Mouse (Mus musculus) CH12.LX (cell line): Measurements from ENCODE around the gene Ap2b1. TPM values are rescaled to one million over a fixed set of nuclear protein-coding genes. Genes with fewer than 3 reads are reported as not detected.

Experiments
- DNase-seq: peaks from one replicate; pipeline ENCODE4 v3.0.0-alpha.2; 2013; ENCODE audit errors: extremely low read depth
- H3K27ac ChIP-seq: 2 replicates; pipeline ENCODE4 v1.5.1; 2012; ENCODE audit warnings: low read depth, mild to moderate bottlenecking, control low read depth, moderate library complexity; ENCODE audit not compliant: insufficient read depth
- H3K27me3 ChIP-seq: replicated peaks from 2 replicates; pipeline ENCODE3; 2012; ENCODE audit warnings: inconsistent platforms
- H3K36me3 ChIP-seq, 2 experiments: replicated peaks in 1 of 2; 2 replicates each; pipeline versions ENCODE3 to v1.6.1; 2012; ENCODE audit warnings: inconsistent platforms in 1 of 2, low read length in 1 of 2, mild to moderate bottlenecking in 1 of 2, mixed read lengths in 1 of 2, moderate library complexity in 1 of 2; ENCODE audit not compliant: control insufficient read depth in 1 of 2, insufficient read depth in 1 of 2
- H3K4me1 ChIP-seq, 2 experiments: 2 replicates each; pipeline ENCODE4 v1.6.1; 2012; ENCODE audit warnings: inconsistent platforms in 1 of 2, moderate library complexity in 1 of 2; ENCODE audit not compliant: insufficient read depth in 2 of 2, control insufficient read depth in 1 of 2
- H3K4me2 ChIP-seq: 2 replicates; pipeline ENCODE4 v1.6.1; 2012; ENCODE audit warnings: low read depth, mild to moderate bottlenecking, control low read depth; ENCODE audit not compliant: poor library complexity, insufficient read depth, severe bottlenecking
- H3K4me3 ChIP-seq, 3 experiments: fragments of 150-350 bp in 1 of 3; sonication (generic) in 1 of 3; replicated peaks in 1 of 3; 2 replicates each; pipeline versions ENCODE3 to v1.5.1; 2011 to 2012; ENCODE audit warnings: low read depth in 2 of 3, low read length in 2 of 3, mild to moderate bottlenecking in 2 of 3, moderate library complexity in 2 of 3, control low read depth in 1 of 3, improper control_type of control experiment in 1 of 3, inconsistent platforms in 1 of 3, mixed read lengths in 1 of 3; ENCODE audit not compliant: poor library complexity in 1 of 3
- H3K79me2 ChIP-seq: replicated peaks from 2 replicates; pipeline ENCODE4 v1.6.1; 2012; ENCODE audit warnings: mild to moderate bottlenecking, moderate library complexity; ENCODE audit not compliant: control insufficient read depth, poor library complexity, insufficient read depth, severe bottlenecking; ENCODE audit errors: extremely low read depth
- H3K9ac ChIP-seq: 2 replicates; pipeline ENCODE4 v1.6.1; 2012; ENCODE audit warnings: low read depth, mild to moderate bottlenecking, control low read depth, moderate library complexity; ENCODE audit not compliant: insufficient read depth
- H3K9me3 ChIP-seq: replicated peaks from 2 replicates; pipeline ENCODE3; 2012; ENCODE audit warnings: low read length, inconsistent platforms, mixed read lengths
- CHD1 ChIP-seq: IDR thresholded peaks from 2 replicates; pipeline ENCODE4 v1.6.1; 2012; ENCODE audit warnings: low read depth, low read length, improper control_type of control experiment, inconsistent platforms
- CHD2 ChIP-seq: IDR thresholded peaks from 2 replicates; pipeline ENCODE4 v1.6.1; 2011; ENCODE audit warnings: low read length, improper control_type of control experiment
- CTCF ChIP-seq, 2 experiments: IDR thresholded peaks in 1 of 2; conservative IDR thresholded peaks in 1 of 2; 2 replicates each; pipeline ENCODE4 v1.5.1; 2011 to 2012; ENCODE audit warnings: low read depth in 2 of 2, low read length in 2 of 2, improper control_type of control experiment in 1 of 2, inconsistent platforms in 1 of 2, mild to moderate bottlenecking in 1 of 2, moderate library complexity in 1 of 2
- E2F4 ChIP-seq: IDR thresholded peaks from 2 replicates; pipeline ENCODE4 v1.6.1; 2011; ENCODE audit warnings: low read depth, low read length, improper control_type of control experiment; ENCODE audit not compliant: insufficient replicate concordance
- HCFC1 ChIP-seq: IDR thresholded peaks from 2 replicates; pipeline ENCODE4 v1.6.1; 2012; ENCODE audit warnings: low read depth, mild to moderate bottlenecking, inconsistent platforms, low read length, improper control_type of control experiment
- IRF4 ChIP-seq: IDR thresholded peaks from 2 replicates; pipeline ENCODE4 v1.6.1; 2014; ENCODE audit warnings: low read depth, mild to moderate bottlenecking, inconsistent platforms, low read length, improper control_type of control experiment
- JUN ChIP-seq: IDR thresholded peaks from 2 replicates; pipeline ENCODE4 v1.6.1; 2011; ENCODE audit warnings: low read depth, mild to moderate bottlenecking, low read length, improper control_type of control experiment, moderate library complexity; ENCODE audit not compliant: insufficient read depth
- JUND ChIP-seq: conservative IDR thresholded peaks from 2 replicates; pipeline ENCODE4 v1.6.1; 2011; ENCODE audit warnings: low read depth, low read length, improper control_type of control experiment
- KAT2A ChIP-seq: IDR thresholded peaks from 2 replicates; pipeline ENCODE4 v1.6.1; 2012; ENCODE audit warnings: low read length, improper control_type of control experiment, inconsistent platforms; ENCODE audit not compliant: insufficient replicate concordance
- MAZ ChIP-seq: IDR thresholded peaks from 2 replicates; pipeline ENCODE4 v1.6.1; 2012; ENCODE audit warnings: low read depth, mild to moderate bottlenecking, inconsistent platforms, low read length, improper control_type of control experiment, moderate library complexity
- MXI1 ChIP-seq: IDR thresholded peaks from 2 replicates; pipeline ENCODE4 v1.6.1; 2011; ENCODE audit warnings: mild to moderate bottlenecking, low read depth, low read length, improper control_type of control experiment
- POLR2A ChIP-seq: IDR thresholded peaks from 2 replicates; pipeline ENCODE4 v1.6.1; 2011; ENCODE audit warnings: low read depth, mild to moderate bottlenecking, improper control_type of control experiment, low read length
- RCOR1 ChIP-seq: conservative IDR thresholded peaks from 2 replicates; pipeline ENCODE4 v1.6.1; 2012; ENCODE audit warnings: low read depth, mild to moderate bottlenecking, inconsistent platforms, low read length, improper control_type of control experiment
- SIN3A ChIP-seq: IDR thresholded peaks from 2 replicates; pipeline ENCODE4 v1.6.1; 2012; ENCODE audit warnings: low read length, improper control_type of control experiment, inconsistent platforms
- SMC3 ChIP-seq: IDR thresholded peaks from 2 replicates; pipeline ENCODE4 v1.6.1; 2011; ENCODE audit warnings: low read depth, low read length, improper control_type of control experiment
- TBP ChIP-seq: conservative IDR thresholded peaks from 2 replicates; pipeline ENCODE4 v1.6.1; 2011; ENCODE audit warnings: low read depth, low read length, improper control_type of control experiment
- TCF12 ChIP-seq: IDR thresholded peaks from 2 replicates; pipeline ENCODE4 v1.6.1; 2014; ENCODE audit warnings: low read depth, mild to moderate bottlenecking, inconsistent platforms, low read length, improper control_type of control experiment
- UBTF ChIP-seq: IDR thresholded peaks from 2 replicates; pipeline ENCODE4 v1.6.1; 2012; ENCODE audit warnings: low read depth, mild to moderate bottlenecking, inconsistent platforms, low read length, improper control_type of control experiment, moderate library complexity
- USF2 ChIP-seq: conservative IDR thresholded peaks from 2 replicates; pipeline ENCODE4 v1.6.1; 2011; ENCODE audit warnings: low read depth, low read length, improper control_type of control experiment
- ZC3H11A ChIP-seq: IDR thresholded peaks from 2 replicates; pipeline ENCODE4 v1.6.1; 2012; ENCODE audit warnings: low read depth, mild to moderate bottlenecking, inconsistent platforms, low read length, improper control_type of control experiment
- ZKSCAN1 ChIP-seq: IDR thresholded peaks from 2 replicates; pipeline ENCODE4 v1.6.1; 2012; ENCODE audit warnings: low read depth, inconsistent platforms, low read length, improper control_type of control experiment, borderline replicate concordance
- ZMIZ1 ChIP-seq: IDR thresholded peaks from 2 replicates; pipeline ENCODE4 v1.6.1; 2012; ENCODE audit warnings: low read depth, mild to moderate bottlenecking, inconsistent platforms, low read length, improper control_type of control experiment
- ZNF384 ChIP-seq: IDR thresholded peaks from 2 replicates; pipeline ENCODE4 v1.6.1; 2012; ENCODE audit warnings: low read depth, low read length, improper control_type of control experiment, inconsistent platforms
- dilution Hi-C: fragments of 300-500 bp; cut with MboI; formaldehyde crosslinking; loops from 2 replicates; pipeline ENCODE4 v1.14.3; 2020; ENCODE audit warnings: low sequenced_read_pairs; ENCODE audit not compliant: extremely low pct_unique_long_range_greater_than_20kb, extremely low pct_ligation_motif_present
- in situ Hi-C: fragments of 300-500 bp; cut with MboI; formaldehyde crosslinking; loops from 3 replicates; pipeline ENCODE4 v1.14.3; 2019; ENCODE audit warnings: low sequenced_read_pairs, low pct_ligation_motif_present, low pct_unique_long_range_greater_than_20kb, mixed read lengths
- polyA plus RNA-seq: library from polyadenylated mRNA; unstranded; fragments of >175 nt; gene quantifications from 2 replicates; pipeline ENCODE4 v1.2.1, GENCODE M21; 2012; ENCODE audit warnings: low read depth; ENCODE audit not compliant: insufficient read length
- total RNA-seq, 2 experiments: library from RNA; depleted of rRNA; stranded (reverse); fragments of 300-350 nt in 1 of 2; fragments of >200 nt in 1 of 2; gene quantifications; 2 replicates each; pipeline ENCODE4 v1.2.3; 2012 to 2014

Gene Ap2b1
- total and polyA plus RNA-seq, 3 experiments = 58.3 to 78.8 (median 59.1) TPM

DNA sequence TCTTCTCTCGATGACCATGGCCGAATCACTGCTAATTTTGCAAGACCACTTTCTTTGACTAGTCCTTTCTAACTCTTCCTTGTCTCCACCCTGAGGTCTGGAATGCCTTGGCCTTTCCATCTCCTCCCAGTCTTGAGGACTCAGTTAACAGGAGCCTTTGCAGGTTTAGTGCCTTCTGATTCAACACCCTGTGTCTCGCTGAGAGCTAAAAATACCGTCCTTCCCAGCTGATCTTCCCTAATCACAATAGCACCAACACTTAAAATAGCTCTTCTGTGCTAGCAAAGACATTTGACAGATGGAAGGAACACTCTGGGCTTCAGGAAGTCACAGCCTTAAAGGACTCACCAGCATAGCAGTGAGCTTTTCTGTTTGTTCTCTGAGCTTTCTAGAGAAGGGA lies 94.2 kb downstream of the Ap2b1 start:
- Histone ChIP-seq H3K9ac (no peak overlapping the region), H3K79me2 (no peaks in the 10 kb centered on the region), H3K36me3 (peaks cover 53 to 90% of the 10 kb centered on the region in 2 experiments), H3K4me3 (no peak overlapping the region), H3K27ac (no peak overlapping the region), H3K4me2 (no peak overlapping the region), H3K27me3 (no peaks in the 10 kb centered on the region), H3K4me1 (peaks cover 2 to 3% of the 10 kb centered on the region in 2 experiments; a peak in 2 of 4 replicates), H3K9me3 (no peaks in the 10 kb centered on the region)
- DNase-seq = no peak
- no peak for TF ChIP-seq ZMIZ1
- no peak for TF ChIP-seq POLR2A
- TF ChIP-seq UBTF = no peak
- no peak for TF ChIP-seq JUND
- no peak for TF ChIP-seq CTCF (conservative IDR thresholded peaks at IDR 0.05 in 1 of 2, IDR thresholded peaks at IDR 0.05 in 1 of 2; ENCODE audit: low read depth in 2 of 2, low read length in 2 of 2)
- TF ChIP-seq HCFC1 = no peak
- no peak for TF ChIP-seq TCF12
- TF ChIP-seq TBP = no peak
- no peak for TF ChIP-seq SMC3
- no peak for TF ChIP-seq ZNF384
- TF ChIP-seq ZC3H11A = no peak
- no peak for TF ChIP-seq RCOR1
- no peak for TF ChIP-seq CHD1
- no peak for TF ChIP-seq SIN3A
- no peak for TF ChIP-seq CHD2
- dilution Hi-C loops (no loop called here), in situ Hi-C loops (no loop called here)

DNA sequence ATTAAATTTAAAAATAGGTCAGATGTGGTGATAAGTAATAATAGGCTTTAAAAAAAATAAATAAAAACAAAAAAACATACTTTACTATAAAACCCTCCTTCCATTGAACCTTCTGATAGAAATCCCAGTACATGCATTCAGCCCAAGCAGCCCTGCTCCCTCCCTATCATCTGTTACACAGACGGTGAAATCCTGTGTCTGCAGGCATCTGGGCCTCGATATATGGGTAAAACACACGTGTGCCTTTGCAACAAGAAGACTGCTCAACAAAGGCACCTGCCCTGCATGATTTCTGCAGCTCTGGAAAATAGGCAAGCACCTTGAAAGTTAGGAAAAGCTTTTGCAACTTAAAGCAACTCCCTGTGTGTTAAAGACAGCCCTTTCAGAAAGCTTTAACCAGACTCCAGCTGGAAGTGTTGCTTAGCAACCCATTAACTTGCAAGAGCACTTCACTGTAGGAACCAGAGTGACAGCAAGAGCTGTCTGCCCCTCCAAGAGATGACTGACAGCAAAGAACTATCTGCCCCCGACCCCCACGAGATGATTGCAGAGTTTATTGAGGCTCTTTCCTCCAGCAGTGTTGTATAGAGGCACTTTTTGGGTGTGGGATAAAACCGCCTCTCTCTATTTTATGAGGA lies 96.1 kb downstream of the Ap2b1 start:
- H3K9me3 ChIP-seq = no peaks in the 10 kb centered on the region
- peaks cover 53 to 87% of the 10 kb centered on the region in 2 experiments for H3K36me3 ChIP-seq
- dilution Hi-C loops = no loop called here

DNA sequence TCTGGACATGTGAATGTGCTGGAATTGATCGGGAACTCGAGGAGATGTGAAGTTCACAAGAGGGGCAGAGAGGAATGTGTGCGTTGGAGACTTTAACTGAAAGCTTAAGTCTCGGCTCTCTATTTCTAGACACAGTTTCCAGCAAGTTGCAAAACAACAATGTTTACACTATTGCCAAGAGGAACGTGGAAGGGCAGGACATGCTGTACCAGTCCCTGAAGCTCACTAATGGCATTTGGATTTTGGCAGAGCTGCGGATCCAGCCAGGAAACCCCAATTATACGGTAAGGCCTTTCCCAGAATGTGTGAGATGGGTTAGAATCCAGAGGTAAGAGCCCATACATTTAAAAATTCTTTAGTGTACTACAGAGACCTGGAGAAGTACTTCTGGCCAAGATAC lies 98.8 kb downstream of the Ap2b1 start:
- no peak for DNase-seq
- peaks cover 12 to 31% of the 10 kb centered on the region in 2 experiments for H3K4me1 ChIP-seq
- H3K27ac ChIP-seq = no peak overlapping the region
- H3K4me2 ChIP-seq = no peak overlapping the region
- TF ChIP-seq POLR2A = no peak
- TF ChIP-seq ZMIZ1 = no peak
- TF ChIP-seq ZKSCAN1 = no peak
- no peak for TF ChIP-seq KAT2A
- TF ChIP-seq TBP = no peak
- TF ChIP-seq E2F4 = no peak
- TF ChIP-seq SIN3A = no peak
- TF ChIP-seq USF2 = no peak
- no peak for TF ChIP-seq TCF12
- no peak for TF ChIP-seq MAZ
- TF ChIP-seq JUN = no peak
- TF ChIP-seq MXI1 = no peak
- no peak for TF ChIP-seq IRF4
- no peak overlapping the region for H3K4me3 ChIP-seq
- no peak overlapping the region for H3K9ac ChIP-seq
- peaks cover 38 to 82% of the 10 kb centered on the region in 2 experiments for H3K36me3 ChIP-seq
- no peaks in the 10 kb centered on the region for H3K79me2 ChIP-seq
- dilution Hi-C loops (no loop called here), in situ Hi-C loops (no loop called here)
- H3K9me3 ChIP-seq = no peaks in the 10 kb centered on the region
- H3K27me3 ChIP-seq = no peaks in the 10 kb centered on the region

More for the DNA sequence above, 96.1 kb downstream of the Ap2b1 start:
- in situ Hi-C loops = no loop called here
- H3K27ac ChIP-seq = no peak overlapping the region
- TF ChIP-seq SIN3A (no peak), SMC3 (no peak), ZMIZ1 (no peak), CHD1 (no peak)
- TF ChIP-seq, all 38 proteins: peak for 0
- Histone ChIP-seq H3K4me3 (no peak overlapping the region), H3K9ac (no peak overlapping the region), H3K27me3 (no peaks in the 10 kb centered on the region), H3K4me1 (peaks cover 12 to 21% of the 10 kb centered on the region in 2 experiments), H3K79me2 (no peaks in the 10 kb centered on the region), H3K4me2 (no peak overlapping the region)
- DNase-seq = no peak
